Mouse (Mus musculus) kidney, postnatal 10 days (tissue): Measurements from ENCODE around the gene Fam213b.

ENCODE experiments used
- DNase-seq: peaks from one replicate; pipeline ENCODE4 v3.0.0; 2021; ENCODE audit warnings: mixed read lengths

The Fam213b gene

DNA sequence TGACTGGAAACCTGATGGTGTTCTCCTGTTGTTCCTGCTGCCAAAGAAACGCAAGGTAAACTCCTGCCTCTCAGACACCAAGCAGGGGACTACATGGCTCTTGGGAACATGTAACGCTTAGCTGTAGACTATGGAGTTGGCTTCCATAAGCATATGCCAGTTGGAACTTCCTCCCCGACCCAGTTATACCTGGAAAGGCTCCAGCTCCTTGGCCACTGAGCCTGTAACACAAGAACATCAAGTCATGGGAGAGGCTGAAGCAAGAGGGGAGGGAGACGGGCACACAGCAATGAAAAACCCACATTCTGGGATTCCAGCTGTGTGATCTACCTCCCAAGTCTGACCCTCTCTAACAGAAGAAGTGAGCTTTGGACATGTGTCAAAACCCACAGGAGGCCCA, 23.4 kb upstream of the Fam213b start:
- DNase-seq: no peak

DNA sequence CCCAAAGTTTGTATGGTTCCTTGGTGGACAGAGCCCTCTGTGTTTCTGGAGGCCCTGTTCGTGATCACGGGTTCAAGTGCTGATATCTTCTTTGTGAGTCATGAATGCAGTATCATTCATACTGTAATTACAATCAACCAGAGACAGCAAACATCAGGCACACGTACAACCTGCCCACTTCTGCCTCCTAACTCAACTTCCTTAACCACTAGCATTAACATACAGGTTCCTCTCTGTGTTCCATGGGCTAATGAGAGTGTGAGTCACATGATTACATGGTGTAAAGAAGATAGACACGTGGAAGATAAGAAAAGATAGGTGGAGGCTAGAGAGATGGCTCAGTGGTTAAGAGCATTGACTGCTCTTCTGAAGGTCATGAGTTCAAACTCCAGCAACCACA, 17.7 kb upstream of the Fam213b start:
- DNase-seq: no peak

DNA sequence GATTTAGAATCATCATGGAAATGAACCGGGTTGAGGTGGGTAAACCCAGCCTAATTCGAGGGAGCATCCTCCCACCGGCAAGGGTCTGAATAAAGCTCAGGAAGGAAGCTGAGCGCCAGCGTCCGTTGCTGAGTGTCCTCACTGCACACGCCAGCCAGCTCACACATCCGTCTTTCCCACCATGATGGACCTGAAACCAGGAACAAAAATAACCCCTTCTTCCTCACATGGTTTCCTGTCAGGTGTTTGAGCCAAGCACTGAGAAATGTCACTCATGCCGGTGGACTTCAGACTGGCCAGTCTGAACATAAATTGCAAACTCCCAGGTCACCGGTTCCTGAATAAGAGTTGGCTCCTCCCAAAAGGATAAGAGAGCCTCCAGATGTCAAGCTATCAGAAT, 16.4 kb upstream of the Fam213b start:
- DNase-seq: no peak

DNA sequence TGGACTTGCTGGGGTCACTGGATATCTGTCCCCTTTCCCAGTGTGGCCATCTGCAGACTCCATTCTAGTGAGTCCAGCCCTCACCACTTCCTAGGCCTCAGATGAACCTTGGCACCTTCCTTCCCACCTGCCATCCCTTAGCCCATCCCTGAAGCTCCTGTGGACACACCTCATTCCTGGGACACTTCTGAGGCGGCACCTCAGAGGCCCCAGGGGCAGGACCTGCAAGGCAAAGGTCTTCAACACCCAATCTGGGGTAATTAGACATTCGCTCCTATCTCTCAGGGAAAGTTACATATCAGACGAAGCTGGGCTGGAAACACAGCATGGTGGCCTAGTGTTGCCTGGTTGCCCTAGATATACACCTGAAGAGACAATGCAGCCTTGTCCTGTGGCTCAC, 15.8 kb upstream of the Fam213b start:
- no peak for DNase-seq

DNA sequence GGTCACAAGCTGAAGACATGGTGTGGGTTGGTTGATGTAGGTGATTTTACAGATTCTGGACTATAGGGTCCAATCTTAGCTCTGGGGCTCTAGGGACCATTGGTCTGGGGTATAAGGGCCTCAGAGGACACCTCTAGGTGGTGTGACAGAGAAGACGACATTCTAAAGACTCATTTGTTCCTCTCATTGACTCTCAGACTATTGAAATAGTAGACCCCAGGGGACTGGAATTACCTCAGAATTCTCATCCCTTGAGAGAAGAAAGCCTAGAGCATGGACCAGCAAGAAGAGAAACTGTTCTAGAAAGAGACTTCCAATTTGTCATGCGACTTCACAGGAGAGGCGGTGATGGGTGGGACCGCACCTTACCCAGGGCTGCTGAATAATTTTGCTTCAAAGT, 15.3 kb upstream of the Fam213b start:
- DNase-seq: no peak

DNA sequence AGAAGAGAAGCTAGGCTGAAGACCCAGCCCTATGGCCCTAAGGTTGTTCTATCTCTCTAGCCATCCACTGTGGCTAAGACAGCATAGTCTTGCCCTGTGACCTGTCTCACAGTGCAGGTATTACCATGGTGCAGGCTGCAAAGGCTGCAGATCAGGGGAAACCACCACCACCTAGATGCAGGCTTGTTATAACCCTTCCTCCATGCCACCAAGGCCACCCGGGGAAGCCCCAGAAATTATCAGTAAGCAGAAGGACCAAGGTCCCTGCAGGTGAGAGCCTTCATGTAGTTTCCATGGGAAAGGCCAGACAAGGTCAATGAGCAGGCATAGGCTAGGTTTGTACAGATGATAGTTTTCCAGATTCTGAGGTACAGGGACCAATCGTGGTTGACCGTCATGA, 14.9 kb upstream of the Fam213b start:
- DNase-seq: no peak

DNA sequence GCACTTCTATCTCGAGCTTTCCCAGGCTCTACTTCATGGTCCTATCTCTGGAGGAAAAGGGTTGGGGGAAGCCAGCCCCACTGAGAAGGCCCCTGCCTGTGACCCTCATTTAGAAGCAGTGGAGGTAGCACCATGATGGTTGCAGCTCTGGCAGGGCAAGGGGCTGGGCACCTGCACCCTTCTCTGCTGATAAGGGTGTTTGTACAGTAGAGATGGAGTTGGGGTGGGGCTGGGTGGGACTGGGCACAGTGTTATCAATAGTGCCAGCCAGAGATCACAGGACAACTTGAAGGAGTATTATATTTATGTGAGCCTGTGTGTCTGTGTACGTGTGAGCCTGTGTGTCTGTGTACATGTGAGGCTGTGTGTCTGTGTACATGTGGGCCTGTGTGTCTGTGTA, 12.7 kb upstream of the Fam213b start:
- no peak for DNase-seq

DNA sequence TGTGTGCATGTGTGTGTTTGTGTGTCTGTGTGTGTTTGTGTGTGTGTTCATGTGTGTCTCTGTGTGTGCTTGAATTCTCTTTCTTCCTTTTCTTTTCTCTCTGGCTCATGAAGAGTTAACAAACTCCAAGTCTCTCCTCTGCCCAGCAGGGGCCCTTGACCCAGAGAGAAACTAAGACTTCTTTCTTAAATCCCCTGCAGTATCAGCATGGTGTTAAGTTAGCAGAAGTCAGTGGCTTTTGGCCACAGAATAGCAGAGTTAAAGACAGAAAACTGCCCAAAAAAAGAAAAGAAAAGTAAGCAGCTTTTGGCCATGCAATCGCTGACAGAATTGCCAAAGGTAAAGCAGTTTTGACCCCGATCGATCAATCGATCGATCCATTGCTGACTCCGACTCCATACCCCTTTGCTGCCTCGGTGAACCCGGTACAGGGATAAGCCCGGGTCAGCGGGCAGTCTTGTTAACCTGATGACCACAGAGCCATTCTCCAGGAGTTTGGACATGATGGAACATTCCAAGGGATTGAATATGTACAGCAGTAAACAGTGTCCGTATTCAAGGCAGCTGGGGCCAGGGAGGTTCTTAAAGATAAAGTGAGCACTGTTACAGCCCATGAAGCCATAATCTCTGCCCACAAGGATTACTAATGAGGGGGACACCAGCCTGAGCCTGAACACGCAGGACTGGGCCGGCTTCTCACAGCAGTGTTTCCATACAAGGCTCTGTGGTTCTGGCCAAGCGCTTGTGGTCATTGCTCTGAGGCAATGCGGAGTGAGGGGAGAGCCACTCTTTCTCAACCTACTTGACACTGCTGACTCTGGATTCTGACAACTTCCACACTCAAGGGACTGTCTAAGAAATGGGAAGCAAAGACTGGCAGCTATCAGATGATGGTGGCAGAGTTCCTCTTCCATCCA, 11.9 kb upstream of the Fam213b start:
- peak; percentile 29 for DNase-seq

DNA sequence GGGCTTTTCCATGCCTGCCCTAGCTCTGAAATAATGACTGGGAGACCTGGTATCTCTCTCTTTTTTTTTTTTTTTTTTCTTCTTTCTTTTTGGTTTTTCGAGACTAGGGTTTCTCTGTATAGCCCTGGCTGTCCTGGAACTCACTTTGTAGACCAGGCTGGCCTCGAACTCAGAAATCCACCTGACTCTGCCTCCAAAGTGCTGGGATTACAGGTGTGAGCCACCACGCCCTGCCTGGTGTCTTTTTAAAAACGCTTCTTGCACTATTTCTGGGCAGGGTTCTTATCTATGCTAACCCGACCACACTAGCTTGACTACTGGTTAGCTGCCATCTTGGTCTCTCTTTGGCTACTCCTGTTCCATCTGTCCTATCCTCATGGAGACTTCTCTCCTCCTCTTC, 9.6 kb upstream of the Fam213b start:
- DNase-seq: no peak

DNA sequence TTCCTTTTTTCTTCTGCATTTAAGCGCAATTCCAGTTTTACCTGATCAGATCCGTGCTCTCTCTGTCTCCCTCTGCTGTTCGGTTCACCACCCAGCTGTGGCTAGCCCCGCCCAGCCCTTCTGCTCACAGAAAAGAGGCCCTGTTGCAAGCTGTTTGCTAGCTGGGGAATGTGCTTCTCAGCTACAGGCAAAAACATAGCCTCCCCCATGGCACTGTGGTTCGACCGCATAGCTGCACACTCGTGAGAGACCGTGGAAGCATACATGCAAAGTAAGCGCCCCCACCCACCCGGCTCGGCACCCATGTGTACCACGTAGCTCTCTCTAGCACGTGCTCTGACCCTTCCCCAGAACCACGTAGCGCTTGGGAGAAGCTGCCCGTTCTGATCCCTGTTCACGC, 8.9 kb upstream of the Fam213b start:
- DNase-seq: peak; percentile 85

DNA sequence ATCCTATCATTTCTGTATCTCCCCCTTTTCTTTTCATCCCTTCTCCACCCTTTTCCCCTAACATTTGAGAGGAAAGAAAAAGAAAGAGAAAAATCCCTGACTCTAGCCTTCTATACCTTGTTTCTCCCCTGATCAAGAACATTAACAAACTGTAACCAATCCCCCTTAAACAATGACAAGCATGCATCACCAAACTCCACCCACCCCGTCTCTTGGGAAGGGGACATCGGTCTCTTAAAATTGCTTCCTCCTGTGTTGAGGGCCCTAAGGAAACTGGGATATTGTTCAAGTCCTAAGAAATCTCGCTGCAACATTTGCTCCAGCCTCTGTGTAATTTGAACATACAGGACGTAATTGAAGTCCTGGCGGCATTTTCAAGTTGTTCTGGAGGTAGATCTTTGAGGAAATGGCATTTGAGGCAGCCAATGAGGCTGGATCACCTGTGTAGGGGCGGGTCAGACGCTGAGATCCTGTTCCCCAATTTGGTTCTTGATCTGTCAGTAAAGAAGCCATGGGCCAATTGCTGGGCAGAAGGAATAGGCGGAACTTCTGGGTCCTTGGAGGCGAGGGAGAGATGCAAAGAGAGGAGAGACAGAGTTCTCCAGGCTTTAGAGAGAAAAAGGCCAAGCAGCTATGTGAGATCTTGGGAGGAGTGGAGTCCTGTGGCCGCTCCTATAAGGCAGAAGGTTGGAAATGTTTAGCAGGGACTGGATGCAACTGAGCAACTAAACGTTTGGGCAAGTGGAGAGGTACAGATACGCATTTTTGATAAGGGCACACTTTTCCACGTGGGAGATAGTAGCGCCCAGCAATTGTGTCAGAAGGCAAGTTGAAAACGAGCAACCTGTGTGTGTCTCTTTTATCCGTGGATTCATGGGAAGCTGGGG, 5.5 kb upstream of the Fam213b start:
- DNase-seq: peak; percentile 86

DNA sequence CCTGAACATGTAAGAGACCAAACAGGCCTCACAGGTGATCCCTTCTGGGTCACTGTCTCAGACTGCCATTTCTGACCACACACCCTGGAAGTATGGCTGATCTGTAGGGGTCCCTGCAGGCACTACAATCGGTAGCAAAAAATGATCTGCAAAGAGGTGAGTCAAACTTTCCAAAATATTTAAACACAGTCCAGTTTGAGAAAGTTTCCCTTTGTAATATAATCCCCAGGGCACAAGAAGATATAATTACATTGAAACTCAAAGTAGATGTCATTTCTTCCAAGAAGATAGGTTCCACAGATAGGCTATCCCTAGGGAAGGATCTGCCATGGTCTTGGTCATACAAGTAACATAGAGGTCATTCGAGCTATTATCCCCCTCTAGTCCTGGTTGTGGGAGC, 3.4 kb upstream of the Fam213b start:
- DNase-seq: no peak

DNA sequence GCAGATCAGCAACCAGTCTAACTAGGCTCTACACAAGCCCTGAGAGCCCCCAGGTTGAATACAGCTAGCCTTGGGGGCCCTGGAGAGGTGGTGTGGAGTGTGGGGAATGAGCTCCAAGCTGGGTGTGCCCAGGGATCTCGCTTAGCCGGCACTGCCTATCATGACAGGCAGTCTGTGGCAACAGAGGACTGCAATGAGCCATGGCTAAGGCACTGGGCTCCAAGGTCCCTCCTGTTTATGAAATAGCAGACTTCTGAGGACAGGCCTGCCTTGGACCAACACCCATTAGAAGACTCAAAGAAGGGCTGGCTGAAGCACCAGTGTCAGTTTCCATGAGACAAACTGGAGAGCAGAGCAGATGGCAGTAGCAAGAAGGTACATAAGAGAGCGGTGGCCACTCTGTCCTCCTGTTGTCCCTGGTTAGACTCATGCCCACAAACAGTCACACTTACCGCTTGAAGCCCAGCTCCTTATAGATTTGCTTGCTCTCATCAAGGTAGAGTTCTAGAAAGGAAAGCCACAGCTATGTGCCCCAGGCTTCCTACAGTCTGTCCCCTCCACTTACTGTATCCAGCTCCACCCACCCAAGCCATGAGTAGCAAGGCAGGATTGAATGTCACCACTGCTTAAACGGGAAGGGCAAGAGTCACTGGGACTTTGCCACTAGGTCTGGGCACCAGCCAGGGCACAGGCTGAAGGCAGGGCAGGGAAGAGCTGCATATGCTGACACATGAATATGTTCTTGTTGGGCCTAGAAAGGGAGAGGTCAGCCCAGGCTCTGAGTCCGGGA, 1.1 kb downstream of the Fam213b start:
- DNase-seq: no peak

DNA sequence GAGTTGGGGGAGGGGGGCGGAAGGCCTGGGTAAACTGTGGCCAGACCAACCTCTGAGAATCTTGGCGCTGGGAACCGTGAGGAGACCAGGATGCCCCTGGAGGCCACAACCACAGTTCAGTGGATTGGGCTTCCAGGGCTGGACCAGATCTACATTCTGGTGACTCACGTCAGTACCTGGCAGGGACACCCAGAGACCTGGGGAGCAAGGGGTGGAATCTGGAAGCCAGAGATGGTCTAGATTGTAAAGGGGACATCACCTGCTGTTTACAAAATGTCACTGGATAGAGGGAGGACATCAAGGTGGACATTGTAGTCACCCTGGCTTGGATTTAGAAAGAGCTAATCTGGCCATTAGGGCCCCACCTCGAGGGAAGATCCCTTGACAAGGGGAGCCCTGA, 3.4 kb downstream of the Fam213b start:
- DNase-seq: no peak

DNA sequence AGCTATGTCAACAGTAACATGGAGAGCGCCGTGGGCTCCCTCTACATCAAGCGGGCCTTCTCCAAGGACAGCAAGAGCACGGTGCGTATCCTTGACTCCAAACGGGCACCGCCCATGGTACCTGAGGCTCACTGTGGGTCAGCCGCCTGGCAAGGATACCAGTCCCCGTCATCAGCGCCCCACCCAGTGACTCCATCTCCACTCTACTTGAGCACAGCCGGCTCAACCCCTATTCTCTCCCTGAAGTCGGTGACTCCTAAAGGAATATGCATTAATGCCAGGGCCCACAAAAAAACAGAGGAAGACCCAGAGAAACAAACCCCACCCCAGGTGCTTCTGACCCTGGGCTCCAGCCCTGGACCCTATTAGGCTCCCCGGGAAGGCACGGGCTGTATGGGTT, 8.0 kb downstream of the Fam213b start:
- no peak for DNase-seq

DNA sequence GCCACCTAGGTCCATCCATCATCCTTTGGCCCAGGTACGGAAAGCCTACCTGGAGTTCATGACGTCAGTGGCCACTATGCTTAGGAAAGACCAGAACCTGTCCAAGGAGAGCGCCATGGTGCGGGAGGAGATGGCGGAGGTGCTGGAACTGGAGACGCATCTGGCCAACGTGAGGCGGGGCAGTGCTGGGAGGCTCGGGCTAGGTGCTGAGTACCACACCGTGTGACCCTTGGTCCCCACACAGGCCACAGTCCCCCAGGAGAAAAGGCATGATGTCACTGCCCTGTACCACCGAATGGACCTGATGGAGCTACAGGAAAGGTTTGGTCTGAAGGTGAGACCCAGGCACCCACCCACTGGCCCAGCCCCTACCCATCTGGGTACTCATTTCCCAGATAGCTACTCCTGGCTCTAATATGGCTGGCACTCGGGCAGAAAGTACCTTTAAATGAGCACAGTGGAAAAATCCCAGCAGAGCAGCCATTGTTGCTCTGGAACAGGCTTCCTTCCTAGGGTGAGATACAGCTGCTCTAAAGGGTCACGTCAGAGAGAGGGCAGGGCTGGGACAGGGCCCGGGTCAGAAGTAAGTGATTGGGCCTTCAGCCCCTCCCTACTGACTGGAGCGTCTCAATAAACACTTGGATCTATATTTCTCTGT, 11.2 kb downstream of the Fam213b start:
- DNase-seq: no peak

DNA sequence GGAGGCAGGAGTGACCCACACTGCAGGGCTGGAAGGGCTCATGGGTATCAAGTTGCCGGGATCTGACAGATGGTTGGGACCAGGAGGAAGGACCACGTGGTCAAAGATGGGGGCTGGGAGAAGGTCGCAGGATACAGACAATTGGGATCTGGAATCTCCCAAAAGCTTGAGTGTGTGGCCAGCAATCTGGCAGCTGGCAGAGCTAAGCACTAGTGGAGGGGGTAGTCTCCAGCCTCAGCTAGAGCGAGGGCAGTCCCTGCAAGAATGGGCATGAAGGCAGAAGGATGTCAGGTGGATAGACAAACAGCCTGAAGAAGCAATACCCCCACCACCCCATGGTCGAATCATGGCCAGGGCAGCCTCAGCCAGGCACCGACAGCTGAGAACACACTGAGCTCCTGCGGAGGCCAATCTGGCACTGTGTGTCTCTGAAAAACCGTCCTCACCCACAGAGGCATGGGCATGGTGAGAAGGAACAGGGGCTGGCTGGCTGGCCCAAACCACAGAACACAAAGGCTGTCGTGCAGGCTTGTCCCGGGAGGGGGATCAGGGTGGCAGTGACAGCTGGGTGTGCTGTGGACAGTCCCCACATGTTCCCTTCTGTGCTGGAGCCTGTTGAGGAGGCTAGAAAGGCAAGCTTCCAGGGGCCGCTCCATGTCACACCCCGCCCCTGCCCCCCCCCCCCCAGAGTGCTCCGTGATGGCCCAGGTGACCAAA, 11.9 kb downstream of the Fam213b start:
- DNase-seq: no peak

DNA sequence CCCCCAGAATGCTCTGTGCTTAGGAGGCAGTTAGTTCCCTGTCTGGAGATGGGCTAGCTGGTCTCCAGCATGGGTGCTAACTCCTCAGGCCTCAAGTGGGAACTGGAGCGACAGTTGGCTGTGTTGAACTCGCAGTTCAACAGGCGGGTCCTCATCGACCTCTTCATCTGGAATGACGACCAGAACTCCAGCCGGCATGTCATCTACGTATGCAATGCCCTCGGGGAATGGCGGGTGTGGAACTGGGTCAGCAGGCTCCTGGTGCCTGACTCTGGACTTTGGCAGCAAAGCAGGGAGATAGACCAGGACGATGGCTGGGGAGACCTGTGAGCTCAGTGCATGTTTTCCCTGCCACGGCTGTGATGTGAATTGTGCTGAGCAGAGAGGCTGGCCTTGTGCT, 13.5 kb downstream of the Fam213b start:
- DNase-seq: no peak

DNA sequence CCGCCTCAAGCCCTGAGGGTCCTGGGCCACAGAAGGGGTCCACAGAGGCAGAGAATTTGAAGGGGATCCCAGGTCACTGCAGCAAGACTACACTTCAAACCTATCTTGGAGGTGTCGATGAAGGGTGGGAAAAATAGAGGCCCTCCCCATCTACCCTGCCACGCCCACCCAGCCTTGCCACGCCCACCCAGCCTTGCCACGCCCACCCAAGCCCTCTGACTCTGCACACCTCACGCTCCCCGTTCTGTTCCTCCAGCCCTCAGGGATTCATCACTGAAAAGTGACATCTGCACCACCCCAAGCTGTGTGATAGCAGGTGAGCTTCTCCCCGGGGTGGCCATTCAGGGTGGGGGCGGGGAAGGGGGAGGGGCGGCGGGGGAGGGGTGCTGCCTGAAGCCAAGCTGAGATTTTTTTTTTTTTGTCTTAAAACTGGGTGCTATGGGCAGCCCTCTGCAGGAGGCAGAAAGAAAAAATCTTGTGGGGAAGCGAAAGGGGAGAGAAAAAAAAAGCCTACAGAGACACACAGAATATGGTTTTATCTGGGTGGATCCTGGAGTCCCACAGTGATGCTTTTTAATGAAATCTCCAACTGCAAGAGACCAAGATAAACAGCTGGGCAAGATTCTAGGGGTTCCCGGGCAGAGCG, 16.8 kb downstream of the Fam213b start:
- DNase-seq: no peak

DNA sequence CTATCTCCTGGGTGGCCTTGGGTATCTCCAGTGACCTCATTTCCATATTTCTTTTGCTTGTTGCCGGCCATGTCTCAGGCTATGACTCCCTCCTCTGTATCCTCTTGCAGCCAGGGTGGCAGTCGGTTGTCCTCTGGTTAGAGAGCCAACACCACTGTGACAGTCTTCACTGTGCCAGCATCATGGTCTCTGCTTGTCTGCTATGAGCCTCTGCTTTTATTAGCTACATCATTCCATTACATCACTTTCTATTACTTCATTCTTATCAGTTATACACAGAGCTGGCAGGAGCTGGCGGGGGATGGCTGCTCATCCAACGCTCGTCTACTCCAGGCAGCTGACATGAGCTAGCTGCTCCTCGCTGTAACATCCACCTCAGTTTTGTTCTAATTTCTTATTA, 18.2 kb downstream of the Fam213b start:
- DNase-seq: no peak

DNA sequence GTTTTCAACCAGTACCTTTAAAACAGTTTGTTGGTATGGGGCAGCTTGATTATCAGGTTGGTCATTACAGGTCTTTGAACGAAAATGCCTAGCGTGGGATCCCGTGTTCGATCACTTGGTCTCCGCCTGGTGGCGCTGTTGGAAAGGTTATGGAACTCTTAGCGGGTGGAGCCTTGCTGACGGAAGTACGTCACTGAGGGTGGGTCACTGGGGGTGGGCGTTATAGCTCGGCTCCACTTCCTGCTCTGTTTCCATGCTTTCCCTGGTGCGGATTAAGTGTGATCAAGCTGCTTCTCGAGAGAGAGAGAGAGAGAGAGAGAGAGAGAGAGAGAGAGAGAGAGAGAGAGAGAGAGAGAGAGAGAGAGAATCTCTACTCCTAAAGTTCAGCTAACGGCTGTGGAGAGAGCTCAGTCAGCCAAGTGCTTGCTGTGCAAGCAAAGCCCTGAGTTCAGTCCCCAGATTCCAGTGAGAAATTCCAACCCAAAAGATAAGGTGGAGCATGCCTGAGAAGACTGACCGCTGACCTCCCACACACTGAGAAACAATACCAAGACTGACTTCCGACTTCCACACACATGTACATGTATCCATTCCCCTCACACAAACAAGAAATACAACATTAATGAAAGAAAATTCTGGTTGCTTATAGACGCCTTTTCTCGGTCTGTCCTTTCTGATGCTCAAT, 20.9 kb downstream of the Fam213b start:
- peak; percentile 97 for DNase-seq
